Mouse (Mus musculus): ENCODE measurements around the gene Impdh2.
"Not testable (repeated sequence)": the region's sequence is repeated elsewhere in the genome, so short reads cannot be mapped to it uniquely, and the experiment has no call there.

Impdh2 gene

DNA sequence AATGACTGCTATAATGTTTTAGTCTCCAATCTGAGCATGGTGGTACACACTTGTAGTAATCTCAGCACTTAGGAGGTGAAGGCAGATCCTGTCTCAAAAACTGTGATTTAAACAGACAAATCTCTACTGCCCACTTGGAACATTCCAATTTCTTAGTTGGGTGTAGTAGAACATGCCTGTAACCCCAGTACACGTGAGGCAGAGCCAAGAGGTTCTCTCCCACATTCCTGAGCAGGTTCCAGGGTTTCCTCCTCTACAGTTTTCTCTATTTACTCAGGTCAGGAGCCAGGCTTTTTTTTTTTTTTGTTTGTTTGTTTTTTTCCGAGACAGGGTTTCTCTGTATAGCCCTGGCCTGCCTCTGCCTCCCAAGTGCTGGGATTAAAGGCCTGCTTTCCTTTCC is 39.9 kb downstream of the Impdh2 start:
- no peak for DNase-seq (ENCODE audit: low spot score in 2 of 2)

DNA sequence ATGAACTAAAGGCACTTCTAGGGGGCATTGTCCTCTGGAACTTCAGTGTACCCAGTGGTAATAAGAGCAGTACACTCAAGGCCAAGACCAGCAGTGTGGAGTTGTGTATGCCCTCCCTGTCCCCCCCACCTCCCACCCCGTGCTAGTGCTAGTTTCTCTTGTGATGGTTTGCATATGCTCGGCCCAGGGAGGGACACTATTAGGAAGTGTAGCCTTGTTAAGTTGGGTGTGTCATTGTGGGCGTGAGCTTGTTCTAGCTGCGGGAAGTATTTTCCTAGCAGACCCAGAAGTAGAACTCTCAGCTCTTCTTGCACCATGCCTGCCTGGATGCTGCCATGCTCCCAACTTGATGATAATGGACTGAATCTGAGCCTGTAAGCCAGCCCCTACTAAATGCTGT is 41.9 kb downstream of the Impdh2 start:
- no peak for DNase-seq (ENCODE audit: low spot score in 2 of 2)

DNA sequence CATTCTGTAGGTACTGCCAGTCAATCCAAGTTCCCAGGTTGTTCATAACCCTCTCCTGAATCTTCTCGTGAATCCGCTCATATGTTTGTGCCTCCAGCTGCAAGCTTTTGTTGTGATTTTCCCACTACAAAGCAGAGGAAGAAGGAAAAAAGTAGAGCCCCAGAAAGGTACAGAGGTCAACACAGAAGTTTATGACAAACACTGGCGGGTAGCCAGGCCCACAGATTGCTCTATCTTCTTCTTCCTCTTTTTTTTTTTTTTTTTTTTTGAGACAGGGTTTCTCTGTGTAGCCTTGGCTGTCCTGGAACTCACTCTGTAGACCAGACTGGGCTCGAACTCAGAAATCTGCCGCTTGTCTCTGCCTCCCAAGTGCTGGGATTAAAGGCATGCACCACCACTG is 47.8 kb downstream of the Impdh2 start:
- DNase-seq (ENCODE audit: low spot score in 2 of 2): not testable (repeated sequence)

DNA sequence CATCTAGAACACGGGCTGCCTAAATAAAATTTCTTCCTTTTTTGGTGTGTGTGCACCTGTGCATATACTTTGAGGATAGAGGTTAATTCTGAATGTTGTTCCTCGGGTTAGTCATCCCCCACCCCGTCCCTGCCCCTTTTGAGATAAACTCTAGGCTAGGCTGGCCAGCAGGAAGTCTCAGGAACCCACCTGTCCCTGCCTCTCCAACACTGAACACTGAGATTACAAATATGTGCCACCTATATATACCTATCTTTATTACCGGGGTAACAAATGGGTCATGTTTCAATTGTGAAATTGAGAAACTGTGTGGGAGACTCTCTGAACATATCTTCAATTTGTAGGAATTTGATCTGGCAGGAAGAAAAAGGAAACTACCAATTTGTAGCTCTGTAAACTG is 48.8 kb downstream of the Impdh2 start:
- DNase-seq (ENCODE audit: low spot score in 2 of 2): no peak

DNA sequence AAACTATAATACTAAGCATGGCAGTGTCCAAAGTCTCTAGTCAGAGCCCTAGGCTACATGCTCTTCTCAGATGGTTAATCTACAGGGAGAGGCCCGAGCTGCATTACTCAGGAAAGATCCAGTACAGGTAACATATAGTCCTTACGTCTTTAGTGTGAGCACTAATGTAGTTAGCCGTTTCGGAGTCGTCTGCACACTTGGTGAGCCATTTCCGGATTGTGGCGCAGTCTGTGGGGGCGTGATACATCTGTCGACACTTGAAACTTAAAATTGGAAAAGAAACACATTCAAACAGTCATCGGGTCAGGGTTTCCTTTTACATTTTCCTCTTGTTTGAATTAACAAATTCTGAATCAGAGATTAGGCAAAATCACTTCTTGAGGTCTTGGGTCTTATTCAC is 51.4 kb downstream of the Impdh2 start:
- DNase-seq (ENCODE audit: low spot score in 2 of 2): no peak
